Mouse (Mus musculus) right cerebral cortex, adult 2 months (tissue): ENCODE results near the gene Oca2.

Experiments used
- DNase-seq, 2 experiments: peaks; one replicate each; pipeline ENCODE4 v3.0.0; 2021 to 2022; ENCODE audit warnings: low spot score in 2 of 2

Gene Oca2

GRCm38 (mm10) chr7:56239543-56239942 lies at the start of gene Oca2:
Oca2 (plus strand) TSS chr7:56239760.
- DNase-seq = no peak

- DNase-seq = no peak
Observed at GRCm38 (mm10) chr7:56191041-56191440, 48.5 kb upstream of the Oca2 start.

GRCm38 (mm10) chr7:56191661-56192060 lies 47.9 kb upstream of the Oca2 start:
- DNase-seq = no peak

GRCm38 (mm10) chr7:56201483-56202218 lies 37.9 kb upstream of the Oca2 start:
- DNase-seq = no peak

GRCm38 (mm10) chr7:56202843-56203242 lies 36.7 kb upstream of the Oca2 start:
- no peak for DNase-seq

- DNase-seq = no peak
Observed at GRCm38 (mm10) chr7:56203286-56203685, 36.3 kb upstream of the Oca2 start.

GRCm38 (mm10) chr7:56204877-56205276 lies 34.7 kb upstream of the Oca2 start:
- no peak for DNase-seq

GRCm38 (mm10) chr7:56220811-56221210 lies 18.7 kb upstream of the Oca2 start:
- DNase-seq = no peak

GRCm38 (mm10) chr7:56235794-56236423 lies 3.7 kb upstream of the Oca2 start:
- DNase-seq = peak in 1 of 2 experiments; percentile 2

GRCm38 (mm10) chr7:56236617-56237016 lies 2.9 kb upstream of the Oca2 start:
- DNase-seq = no peak

GRCm38 (mm10) chr7:56254568-56254967 lies 15.0 kb downstream of the Oca2 start:
- DNase-seq = no peak

GRCm38 (mm10) chr7:56257875-56258441 lies 18.4 kb downstream of the Oca2 start:
- no peak for DNase-seq

GRCm38 (mm10) chr7:56277506-56277905 lies 37.9 kb downstream of the Oca2 start:
- no peak for DNase-seq

- DNase-seq = peak; percentile 86 to 88
Observed at GRCm38 (mm10) chr7:56291468-56292115, 52.0 kb downstream of the Oca2 start.

- DNase-seq = no peak
Observed at GRCm38 (mm10) chr7:56304408-56304807, 64.8 kb downstream of the Oca2 start.

- DNase-seq = no peak
Observed at GRCm38 (mm10) chr7:56314358-56314757, 74.8 kb downstream of the Oca2 start.

- DNase-seq = no peak
Observed at GRCm38 (mm10) chr7:56315630-56316529, 76.3 kb downstream of the Oca2 start.

- DNase-seq = no peak
Observed at GRCm38 (mm10) chr7:56327738-56328137, 88.2 kb downstream of the Oca2 start.

- peak in 1 of 2 experiments; percentile 6 for DNase-seq
Observed at GRCm38 (mm10) chr7:56348528-56348927, 109.0 kb downstream of the Oca2 start.

GRCm38 (mm10) chr7:56356658-56357342 lies 117.2 kb downstream of the Oca2 start:
- peak; percentile 16 to 42 for DNase-seq
